Mouse (Mus musculus) heart, embryonic 11.5 days (tissue): ENCODE data around the gene Iqgap1. TPM values are rescaled to one million over a fixed set of nuclear protein-coding genes. Genes with fewer than 3 reads are reported as not detected.

ENCODE experiments used
- ATAC-seq: fragments of 200-750 bp; cut with Nextera tagmentation; replicated peaks from 2 replicates; pipeline ENCODE4 v1.8.0; 2017; ENCODE audit warnings: moderate library complexity; ENCODE audit not compliant: insufficient number of reproducible peaks, low FRiP score, low TSS enrichment
- H3K27ac ChIP-seq: fragments of 300-500 bp; sonication (generic); 2 replicates; pipeline ENCODE4 v1.5.1; 2014; ENCODE audit warnings: mild to moderate bottlenecking, low read depth, low read length
- H3K27me3 ChIP-seq: fragments of 300-500 bp; sonication (generic); 2 replicates; pipeline ENCODE4 v1.6.1; 2014; ENCODE audit warnings: mild to moderate bottlenecking, low read length, mixed read lengths; ENCODE audit not compliant: control insufficient read depth, insufficient read depth
- H3K36me3 ChIP-seq: fragments of 300-500 bp; sonication (generic); 2 replicates; pipeline ENCODE4 v1.6.1; 2014; ENCODE audit warnings: mild to moderate bottlenecking, low read length, moderate library complexity, mixed read lengths; ENCODE audit not compliant: control insufficient read depth, insufficient read depth
- H3K4me1 ChIP-seq: fragments of 300-500 bp; sonication (generic); 2 replicates; pipeline ENCODE4 v1.6.1; 2014; ENCODE audit warnings: low read length; ENCODE audit not compliant: control insufficient read depth, insufficient read depth
- H3K4me2 ChIP-seq: fragments of 300-500 bp; sonication (generic); 2 replicates; pipeline ENCODE4 v1.6.1; 2014; ENCODE audit warnings: mild to moderate bottlenecking, moderate library complexity
- H3K4me3 ChIP-seq: fragments of 300-500 bp; sonication (generic); 2 replicates; pipeline ENCODE4 v1.5.1; 2014; ENCODE audit warnings: low read depth, low read length
- H3K9ac ChIP-seq: fragments of 300-500 bp; sonication (generic); 2 replicates; pipeline ENCODE4 v1.6.1; 2014; ENCODE audit warnings: mild to moderate bottlenecking, low read depth, low read length, moderate library complexity
- H3K9me3 ChIP-seq: fragments of 300-500 bp; sonication (generic); replicated peaks from 2 replicates; pipeline ENCODE4 v1.6.1; 2016; ENCODE audit warnings: low read length; ENCODE audit not compliant: control insufficient read depth
- WGBS: fragments of 180-500 bp; shearing (Covaris S2); extraction: QIAGEN DNeasy Blood & Tissue Kit; methylation state at CpG from one replicate; pipeline ENCODE4 v1.1.7; 2014; ENCODE audit not compliant: insufficient replicate concordance; 5-methylcytosine and 5-hydroxymethylcytosine counted together
- polyA plus RNA-seq: library from polyadenylated mRNA; unstranded; fragments of >200 nt; fragmentation: Nextera tagmentation; extraction: Ambion mirVana; gene quantifications from 2 replicates; pipeline ENCODE4 v1.2.1, GENCODE M21; 2014

Gene Iqgap1
- polyA plus RNA-seq, 1 experiment from 2014 or later, result 33.5 TPM

- Histone ChIP-seq H3K9ac (no peak overlapping the region), H3K4me2 (no peak overlapping the region), H3K36me3 (no peaks in the 10 kb centered on the region), H3K9me3 (no peaks in the 10 kb centered on the region), H3K4me1 (no peaks in the 10 kb centered on the region), H3K4me3 (no peak overlapping the region), H3K27ac (no peak overlapping the region), H3K27me3 (no peaks in the 10 kb centered on the region)
- ATAC-seq, result no peak
- WGBS, result 79% methylated on average over 5 of the region's 5 CpGs
Measured at GRCm38 (mm10) chr7:80697859-80698258, 127.9 kb downstream of the Iqgap1 start.

GRCm38 (mm10) chr7:80696903-80697302, 128.9 kb downstream of the Iqgap1 start:
- no peak for ATAC-seq
- H3K4me2 ChIP-seq, result no peak overlapping the region
- no peak overlapping the region for H3K9ac ChIP-seq
- H3K9me3 ChIP-seq, result no peaks in the 10 kb centered on the region
- H3K4me3 ChIP-seq, result no peak overlapping the region
- 26% methylated on average over 4 of the region's 4 CpGs for whole genome bisulfite sequencing
- no peaks in the 10 kb centered on the region for H3K27me3 ChIP-seq
- H3K36me3 ChIP-seq, result no peaks in the 10 kb centered on the region
- no peaks in the 10 kb centered on the region for H3K4me1 ChIP-seq
- no peak overlapping the region for H3K27ac ChIP-seq

- no peak overlapping the region for H3K4me3 ChIP-seq
- no peak overlapping the region for H3K4me2 ChIP-seq
- H3K4me1 ChIP-seq, result no peaks in the 10 kb centered on the region
- H3K9ac ChIP-seq, result no peak overlapping the region
- ATAC-seq, result no peak
- WGBS, result 56% methylated on average over 1 of the region's 1 CpGs
- no peak overlapping the region for H3K27ac ChIP-seq
- H3K36me3 ChIP-seq, result no peaks in the 10 kb centered on the region
- no peaks in the 10 kb centered on the region for H3K9me3 ChIP-seq
- H3K27me3 ChIP-seq, result no peaks in the 10 kb centered on the region
Measured at GRCm38 (mm10) chr7:80696334-80696733, 129.4 kb downstream of the Iqgap1 start.

- no peak for ATAC-seq
- 86% methylated on average over 9 of the region's 9 CpGs for WGBS
- Histone ChIP-seq H3K27me3 (no peaks in the 10 kb centered on the region), H3K9ac (no peak overlapping the region), H3K4me2 (no peak overlapping the region), H3K9me3 (no peaks in the 10 kb centered on the region), H3K4me3 (no peak overlapping the region), H3K4me1 (peaks cover 4% of the 10 kb centered on the region), H3K27ac (no peak overlapping the region), H3K36me3 (no peaks in the 10 kb centered on the region)
Measured at GRCm38 (mm10) chr7:80692472-80692871, 133.3 kb downstream of the Iqgap1 start.

- no peak overlapping the region for H3K4me3 ChIP-seq
- no peaks in the 10 kb centered on the region for H3K27me3 ChIP-seq
- H3K4me2 ChIP-seq, result no peak overlapping the region
- no peak overlapping the region for H3K27ac ChIP-seq
- H3K9ac ChIP-seq, result no peak overlapping the region
- no peaks in the 10 kb centered on the region for H3K9me3 ChIP-seq
- WGBS, result 71% methylated on average over 6 of the region's 6 CpGs
- peaks cover 8% of the 10 kb centered on the region for H3K4me1 ChIP-seq
- no peaks in the 10 kb centered on the region for H3K36me3 ChIP-seq
- ATAC-seq, result no peak
Measured at GRCm38 (mm10) chr7:80691131-80691530, 134.6 kb downstream of the Iqgap1 start.

- H3K36me3 ChIP-seq, result no peaks in the 10 kb centered on the region
- peaks cover 12% of the 10 kb centered on the region for H3K4me1 ChIP-seq
- peak overlapping the region; percentile 83; the same call in 1 of the 2 replicates for H3K9ac ChIP-seq
- 29% methylated on average over 10 of the region's 10 CpGs for WGBS
- peak overlapping the region; percentile 86 for H3K4me2 ChIP-seq
- H3K9me3 ChIP-seq, result no peaks in the 10 kb centered on the region
- ATAC-seq, result no peak
- H3K27me3 ChIP-seq, result no peaks in the 10 kb centered on the region
- H3K4me3 ChIP-seq, result peak overlapping the region; percentile 59
- H3K27ac ChIP-seq, result peak overlapping the region; percentile 86
Measured at GRCm38 (mm10) chr7:80689221-80689591, 136.6 kb downstream of the Iqgap1 start.

GRCm38 (mm10) chr7:80688556-80689220, 137.1 kb downstream of the Iqgap1 start, which contains the start of gene Crtc3:
Gene Crtc3 (minus strand): TSS chr7:80688877.
- H3K4me2 ChIP-seq, result peak within 1 kb of the TSS; percentile 86
- H3K36me3 ChIP-seq, result no peaks in the 10 kb centered on the region
- peak within 1 kb of the TSS; percentile 86 for H3K27ac ChIP-seq
- ATAC-seq, result peak; percentile 87
- H3K9ac ChIP-seq, result peak within 1 kb of the TSS; percentile 83
- H3K27me3 ChIP-seq, result no peaks in the 10 kb centered on the region
- H3K4me1 ChIP-seq, result peaks cover 12% of the 10 kb centered on the region
- WGBS, result 1% methylated on average over 69 of the region's 83 CpGs
- H3K4me3 ChIP-seq, result peak within 1 kb of the TSS; percentile 59
- H3K9me3 ChIP-seq, result no peaks in the 10 kb centered on the region

GRCm38 (mm10) chr7:80687721-80688555, 137.8 kb downstream of the Iqgap1 start:
- ATAC-seq, result peak; percentile 46
- Histone ChIP-seq H3K9ac (peak overlapping the region; percentile 83), H3K4me3 (peak overlapping the region; percentile 59), H3K9me3 (no peaks in the 10 kb centered on the region), H3K27me3 (no peaks in the 10 kb centered on the region), H3K36me3 (no peaks in the 10 kb centered on the region), H3K27ac (peak overlapping the region; percentile 86), H3K4me2 (peak overlapping the region; percentile 86), H3K4me1 (peaks cover 14% of the 10 kb centered on the region)
- WGBS, result 1% methylated on average over 57 of the region's 69 CpGs
